Mouse (Mus musculus): ENCODE data around the gene Ppp2r5c. TPM values are rescaled to one million over a fixed set of nuclear protein-coding genes. Genes with fewer than 3 reads are reported as not detected.

The Ppp2r5c gene
- total RNA-seq, 1 experiment from 2014 or later: 115 TPM

DNA sequence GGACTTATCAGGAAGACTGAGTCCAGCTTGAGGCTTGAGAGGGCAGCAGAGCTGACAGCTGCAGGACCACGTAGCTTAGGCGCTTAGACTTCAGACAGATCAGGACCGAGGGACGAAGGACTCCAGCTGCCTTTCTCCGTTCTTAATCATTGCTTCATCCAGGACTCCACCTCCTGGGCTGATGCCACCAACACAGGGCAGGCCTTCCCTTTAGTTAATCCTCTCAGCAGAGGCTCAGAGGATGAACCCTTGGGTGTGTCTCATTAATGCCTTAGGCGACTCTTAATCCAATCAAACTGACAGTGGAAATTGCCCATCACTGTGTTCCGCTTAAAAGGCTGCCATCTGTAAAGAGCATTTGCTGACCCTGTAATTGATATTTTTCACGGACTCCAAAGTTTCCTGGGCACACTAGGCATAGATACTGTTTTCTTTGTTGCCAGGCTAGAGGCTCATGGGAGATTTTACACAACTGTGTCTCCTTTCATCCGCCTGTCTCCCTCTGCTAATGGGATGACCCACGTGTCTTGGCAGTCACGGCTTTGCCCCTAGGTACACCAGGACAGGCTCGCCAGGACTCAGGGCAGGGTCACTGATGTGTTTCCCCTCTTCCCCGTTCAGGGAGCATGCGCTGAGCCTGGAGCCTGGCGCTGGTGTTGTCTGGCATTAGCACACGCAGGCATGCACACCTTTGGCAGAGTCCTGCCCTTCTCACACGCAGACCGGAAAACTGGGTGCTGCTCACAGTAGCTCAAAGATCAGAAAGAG, 110.1 kb downstream of the Ppp2r5c start:
- no peak for DNase-seq

DNA sequence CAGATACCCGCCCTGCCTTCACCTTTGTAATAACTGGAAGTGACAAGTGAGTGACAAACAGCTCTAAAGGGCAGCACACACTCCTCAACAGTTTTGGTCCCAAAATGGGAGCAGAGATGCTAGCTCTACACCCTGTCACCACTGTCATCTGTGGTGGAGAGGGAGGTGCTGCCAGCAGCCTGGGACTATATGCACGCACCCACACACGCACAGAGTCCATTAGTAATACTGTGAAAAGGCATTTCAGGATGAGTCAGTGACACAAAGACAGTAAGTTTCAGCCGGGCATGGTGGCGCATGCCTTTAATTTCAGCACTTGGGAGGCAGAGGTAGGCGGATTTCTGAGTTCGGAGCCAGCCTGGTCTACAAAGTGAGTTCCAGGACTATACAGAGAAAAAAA, 111.3 kb downstream of the Ppp2r5c start:
- DNase-seq: no peak

DNA sequence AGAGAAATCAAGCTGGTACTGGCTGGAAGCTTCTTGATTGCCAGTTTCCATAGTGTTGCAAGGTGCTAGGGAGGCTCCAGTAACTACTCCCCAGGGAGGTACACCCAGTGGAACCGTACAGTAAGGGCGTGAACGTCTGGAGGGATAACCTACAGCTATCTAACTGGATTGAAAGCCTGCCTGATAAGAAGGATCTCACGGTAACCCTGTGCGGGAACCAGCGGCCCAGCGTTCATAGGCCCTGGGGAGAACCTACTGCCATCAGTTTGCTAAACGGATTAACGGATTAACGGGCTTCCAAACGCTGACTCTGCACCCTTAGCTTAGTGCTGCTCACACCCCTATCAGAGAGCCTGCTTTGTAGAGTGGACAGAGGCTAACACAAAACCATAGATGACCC, 116.5 kb downstream of the Ppp2r5c start:
- DNase-seq: no peak

DNA sequence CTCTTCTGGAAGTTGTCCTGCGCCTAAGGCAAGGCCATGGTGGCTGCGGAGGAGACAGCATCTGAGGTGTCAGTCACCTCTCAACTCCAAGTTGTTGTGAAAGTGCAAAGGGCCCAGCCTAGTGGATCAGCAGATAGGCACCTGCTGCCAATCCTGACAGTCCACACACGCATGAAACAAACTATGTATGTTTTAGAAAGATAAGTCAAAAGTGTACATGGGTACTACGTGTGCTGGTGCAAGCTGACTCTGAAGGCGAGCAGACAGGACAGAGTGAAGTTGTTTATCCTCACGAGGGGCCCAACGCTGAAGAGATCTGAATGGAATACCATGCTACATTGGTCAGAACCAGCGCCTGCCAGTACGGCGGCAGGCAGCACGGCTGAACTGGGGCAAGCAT, 117.9 kb downstream of the Ppp2r5c start:
- DNase-seq: no peak

DNA sequence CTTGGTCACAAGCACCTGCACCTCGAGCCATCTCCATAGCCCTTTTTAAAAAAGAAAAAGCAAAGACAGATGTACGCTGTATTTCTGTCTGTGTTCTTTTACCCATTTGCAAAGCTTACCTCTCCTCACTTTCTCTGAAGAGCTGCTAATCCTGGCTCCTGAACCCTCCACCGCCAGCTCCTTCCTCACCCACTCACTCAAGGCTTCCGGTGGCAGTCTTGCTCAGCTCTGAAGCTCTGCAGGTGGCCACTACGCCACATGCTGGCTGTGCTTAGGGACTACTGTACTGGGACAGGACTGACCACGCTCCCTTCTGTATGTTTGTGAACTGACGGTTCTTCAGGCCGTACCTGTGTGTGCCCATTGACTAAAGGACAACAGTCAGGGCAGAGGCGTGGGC, 119.4 kb downstream of the Ppp2r5c start:
- no peak for DNase-seq

DNA sequence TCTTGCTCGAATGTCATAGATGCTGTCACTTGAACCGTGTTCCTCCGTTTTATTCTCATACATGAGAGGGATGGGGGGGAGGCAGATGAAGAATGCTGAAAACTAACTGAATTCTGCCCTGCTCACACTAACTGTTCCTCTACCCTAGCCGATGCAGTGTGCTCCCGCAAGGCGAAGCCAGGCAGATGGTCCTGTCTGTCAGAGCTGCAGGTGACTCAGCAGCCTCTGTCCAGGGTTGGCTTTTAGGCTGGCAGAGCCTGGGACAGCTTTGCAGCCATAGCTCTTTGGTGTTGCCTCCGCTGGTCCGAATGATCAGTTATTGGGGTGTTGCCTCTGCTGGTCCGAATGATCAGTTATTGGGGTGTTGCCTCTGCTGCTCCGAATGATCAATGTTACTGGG, 124.1 kb downstream of the Ppp2r5c start:
- DNase-seq: no peak

DNA sequence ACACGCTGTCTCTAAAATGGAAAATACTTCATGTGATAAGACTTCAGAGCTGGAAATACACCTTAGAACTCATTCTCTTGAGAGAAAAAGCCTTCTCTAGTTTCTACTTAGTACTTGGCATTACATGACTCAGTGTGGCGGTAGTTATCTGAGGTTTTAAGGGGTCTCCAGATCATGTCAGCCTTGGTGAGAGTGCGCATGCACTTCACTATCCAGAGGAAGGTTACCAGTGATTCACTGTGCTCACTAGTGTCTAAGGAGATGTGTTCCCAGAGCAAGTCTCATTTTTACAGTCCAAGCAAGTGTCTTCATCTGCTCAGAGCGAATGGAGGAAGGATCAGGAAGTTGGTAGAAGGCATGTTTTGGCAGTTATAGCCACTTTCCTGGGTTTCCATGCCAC, 125.4 kb downstream of the Ppp2r5c start:
- peak; percentile 37 for DNase-seq

DNA sequence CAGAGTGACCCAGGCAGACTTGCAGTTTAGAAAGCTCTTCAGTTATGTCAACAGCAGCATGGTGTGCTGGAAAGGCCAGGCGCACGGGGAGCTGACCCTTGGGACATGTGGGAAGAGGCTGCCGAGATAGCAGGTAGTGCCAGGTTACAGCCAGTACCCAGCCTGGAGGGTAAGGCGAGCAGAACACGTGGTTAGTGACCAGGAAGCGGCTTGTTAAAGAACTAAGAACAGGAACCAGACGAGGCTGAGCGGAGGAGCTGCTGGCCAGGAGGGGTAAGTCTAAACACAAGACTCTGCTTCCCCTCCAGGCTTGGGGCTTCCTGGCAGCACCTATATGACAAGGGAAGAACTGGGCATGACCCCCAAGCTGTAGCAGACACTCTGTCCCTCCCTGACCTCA, 126.7 kb downstream of the Ppp2r5c start:
- DNase-seq: no peak

DNA sequence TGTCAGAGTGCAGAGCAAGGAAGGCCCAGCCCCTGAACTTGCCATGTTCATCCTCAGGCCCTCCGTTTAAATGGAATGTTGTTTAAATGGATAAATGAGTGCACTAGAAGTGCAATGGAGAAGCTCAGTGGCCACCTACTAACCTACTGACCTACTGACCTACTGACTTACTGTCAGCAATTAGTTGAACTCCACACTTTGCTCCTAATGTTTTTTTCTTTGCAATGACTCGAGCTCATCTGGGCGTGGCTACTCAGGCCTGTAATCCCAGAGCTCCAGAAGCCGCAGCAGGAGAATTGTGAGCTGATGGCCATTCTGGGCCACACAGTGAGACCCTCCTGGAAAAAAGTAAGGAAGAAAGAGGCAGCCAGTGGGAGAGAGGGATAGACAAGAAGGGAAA, 129.0 kb downstream of the Ppp2r5c start:
- no peak for DNase-seq

DNA sequence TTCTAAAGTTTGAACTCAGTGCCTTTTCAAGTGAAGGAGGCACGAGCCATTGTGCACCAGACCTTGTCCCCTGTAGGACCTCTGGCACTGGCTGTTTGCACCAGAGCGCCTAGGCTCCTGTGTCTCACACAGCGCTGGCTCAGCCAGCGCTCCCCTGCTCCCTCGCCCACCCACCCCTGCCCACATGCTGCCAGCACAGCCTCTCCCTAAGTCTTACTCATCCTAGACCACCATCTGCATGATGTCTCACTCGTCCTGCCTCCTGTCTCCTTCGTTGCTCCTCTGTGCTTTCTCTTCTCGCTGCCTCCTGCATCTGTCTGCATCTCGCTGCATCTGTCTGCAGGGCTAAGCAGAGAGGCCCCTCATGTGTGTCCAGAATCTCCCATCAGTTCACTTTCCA, 131.4 kb downstream of the Ppp2r5c start:
- no peak for DNase-seq

DNA sequence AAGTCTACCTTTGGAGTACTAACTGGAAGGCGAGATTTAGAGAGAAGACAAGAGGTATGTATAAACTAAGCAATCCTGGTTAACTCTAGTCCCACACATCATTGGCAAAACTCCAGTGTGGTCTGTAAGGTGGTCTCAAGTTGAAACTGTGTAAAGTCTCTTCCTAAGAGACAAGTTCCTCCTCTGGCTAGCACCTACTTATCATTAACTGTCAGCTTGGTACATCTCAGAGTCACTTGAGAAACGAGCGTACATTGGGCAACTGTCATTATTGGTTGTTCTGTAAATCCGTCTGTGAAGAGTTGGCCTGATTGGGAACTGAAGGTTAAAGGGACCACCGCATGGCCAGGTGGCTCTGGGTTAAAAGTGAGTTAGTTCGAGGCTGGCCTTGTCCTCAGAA, 141.7 kb downstream of the Ppp2r5c start:
- DNase-seq: no peak

DNA sequence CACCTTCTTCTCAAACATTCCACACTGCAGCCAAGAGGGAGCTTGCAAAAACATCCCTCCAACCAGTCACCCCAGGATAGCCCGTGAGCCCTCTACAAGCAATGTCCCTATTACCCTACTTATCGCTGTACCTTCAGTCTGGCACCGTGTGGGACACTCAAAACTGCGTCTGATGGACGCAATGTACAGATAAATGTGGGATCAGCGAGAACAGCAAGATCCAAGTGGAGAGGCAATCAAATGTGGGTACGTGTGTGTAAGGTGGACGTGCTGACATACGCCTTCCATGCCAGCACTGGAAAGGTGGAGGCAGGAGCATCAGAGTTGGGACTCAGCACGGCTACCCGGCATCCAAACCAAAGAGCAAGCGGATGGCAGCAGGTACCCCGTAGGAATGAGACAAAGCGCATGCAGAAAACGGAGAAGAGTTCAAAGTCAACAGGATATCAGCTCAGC, 143.9 kb downstream of the Ppp2r5c start:
- no peak for DNase-seq

DNA sequence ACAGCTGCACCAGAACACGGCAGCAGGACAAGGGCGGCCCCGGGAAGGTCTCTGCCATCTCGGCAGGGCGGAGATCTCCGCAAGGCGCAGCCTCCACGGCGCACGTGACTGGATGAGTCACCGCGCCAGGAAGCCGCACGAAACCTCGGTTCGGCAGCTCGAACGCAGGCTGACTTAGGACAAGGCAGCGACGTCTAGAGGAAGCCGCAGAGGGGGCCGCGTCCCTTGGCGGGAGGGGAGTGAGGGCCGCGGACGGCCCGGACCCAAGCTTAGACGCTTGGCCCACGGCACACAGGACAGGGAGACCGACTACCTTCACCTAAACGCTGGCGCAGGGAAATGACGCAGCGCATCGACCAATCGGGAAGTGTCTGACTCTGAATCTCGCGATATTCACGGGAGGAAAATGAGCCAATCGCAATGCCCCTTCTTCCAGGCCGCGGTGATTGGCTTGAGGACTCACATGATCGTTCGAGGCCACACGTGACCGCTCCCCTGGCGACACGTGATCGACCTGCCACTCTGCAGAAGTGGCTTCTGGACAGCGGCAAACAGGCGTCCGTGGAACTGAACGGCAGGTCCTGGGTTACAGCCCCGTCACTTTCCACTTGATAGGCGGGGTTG, 144.5 kb downstream of the Ppp2r5c start:
- DNase-seq: peak; percentile 95

DNA sequence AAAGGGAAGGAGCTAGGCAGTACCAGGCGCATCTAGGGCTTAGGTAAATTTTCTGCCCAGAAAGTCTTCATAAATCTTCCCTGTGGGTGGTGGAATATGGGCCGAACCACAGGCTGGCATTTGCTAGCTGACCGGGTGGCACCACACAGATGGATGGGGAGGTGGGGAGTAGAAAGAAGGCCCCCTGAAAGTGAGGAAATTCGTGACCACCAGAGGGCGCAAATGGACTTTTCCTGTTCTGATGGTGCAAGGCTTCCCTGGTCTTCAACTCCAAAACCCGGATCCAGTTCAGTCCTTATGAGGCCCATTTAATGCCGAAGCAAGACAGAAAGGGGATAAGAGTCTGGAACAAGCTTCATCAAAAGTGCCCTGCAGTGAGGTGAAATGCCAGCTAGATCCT, 151.6 kb downstream of the Ppp2r5c start:
- DNase-seq: peak; percentile 66

DNA sequence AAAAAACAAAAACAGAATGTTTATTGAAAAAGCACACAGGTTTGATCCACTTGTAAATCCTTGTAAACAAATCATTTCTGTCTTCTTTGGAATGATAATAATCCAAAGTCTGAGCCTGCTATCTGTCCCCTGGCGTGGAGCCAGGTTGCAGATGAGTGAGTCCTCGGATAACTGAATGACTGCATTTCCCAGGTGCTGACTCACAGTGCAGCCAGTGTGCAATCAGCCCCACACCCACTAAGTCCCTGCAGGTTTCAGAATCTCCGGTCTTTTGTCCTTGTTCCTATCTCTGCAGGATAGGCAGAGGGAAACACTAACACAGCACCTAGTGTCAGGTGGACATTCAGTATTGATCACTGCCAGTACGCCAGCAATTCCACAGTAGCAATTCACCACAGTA, 152.9 kb downstream of the Ppp2r5c start:
- peak; percentile 62 for DNase-seq

DNA sequence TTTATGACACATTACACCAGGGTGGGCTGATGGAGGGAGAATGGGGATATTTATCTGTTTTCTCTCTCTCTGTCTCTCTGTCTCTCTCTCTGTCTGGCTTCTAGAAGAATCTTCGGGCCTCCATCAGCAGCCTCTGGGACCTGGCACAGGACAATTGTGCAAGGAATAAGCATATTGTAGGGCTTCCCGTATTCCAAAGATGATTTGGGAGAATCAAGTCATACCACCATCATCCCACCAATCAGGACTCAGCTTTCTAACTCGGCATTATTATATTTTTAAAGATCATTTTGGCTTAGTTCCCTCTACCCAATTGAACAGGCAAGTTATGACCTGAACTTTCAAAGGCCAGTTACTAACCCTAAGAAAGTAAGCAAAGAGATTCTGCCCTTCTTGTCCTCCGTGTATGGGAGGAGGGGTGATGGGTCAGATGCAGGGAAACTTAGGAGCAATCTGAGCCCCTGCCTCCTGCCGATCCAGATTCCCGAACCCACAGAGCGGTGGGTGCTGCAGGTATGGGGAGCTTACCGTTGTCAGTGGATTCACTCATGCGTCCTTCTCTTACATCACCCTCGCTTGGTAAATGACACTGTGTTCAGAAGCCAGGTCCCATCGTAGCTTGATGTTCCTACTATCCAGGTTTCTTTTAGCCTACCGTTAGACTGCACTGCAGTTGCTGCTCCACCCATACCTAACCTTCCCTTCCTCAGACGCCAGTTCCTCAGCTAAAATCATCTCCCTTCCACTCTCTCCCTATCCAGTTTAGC, 153.5 kb downstream of the Ppp2r5c start:
- DNase-seq: no peak

DNA sequence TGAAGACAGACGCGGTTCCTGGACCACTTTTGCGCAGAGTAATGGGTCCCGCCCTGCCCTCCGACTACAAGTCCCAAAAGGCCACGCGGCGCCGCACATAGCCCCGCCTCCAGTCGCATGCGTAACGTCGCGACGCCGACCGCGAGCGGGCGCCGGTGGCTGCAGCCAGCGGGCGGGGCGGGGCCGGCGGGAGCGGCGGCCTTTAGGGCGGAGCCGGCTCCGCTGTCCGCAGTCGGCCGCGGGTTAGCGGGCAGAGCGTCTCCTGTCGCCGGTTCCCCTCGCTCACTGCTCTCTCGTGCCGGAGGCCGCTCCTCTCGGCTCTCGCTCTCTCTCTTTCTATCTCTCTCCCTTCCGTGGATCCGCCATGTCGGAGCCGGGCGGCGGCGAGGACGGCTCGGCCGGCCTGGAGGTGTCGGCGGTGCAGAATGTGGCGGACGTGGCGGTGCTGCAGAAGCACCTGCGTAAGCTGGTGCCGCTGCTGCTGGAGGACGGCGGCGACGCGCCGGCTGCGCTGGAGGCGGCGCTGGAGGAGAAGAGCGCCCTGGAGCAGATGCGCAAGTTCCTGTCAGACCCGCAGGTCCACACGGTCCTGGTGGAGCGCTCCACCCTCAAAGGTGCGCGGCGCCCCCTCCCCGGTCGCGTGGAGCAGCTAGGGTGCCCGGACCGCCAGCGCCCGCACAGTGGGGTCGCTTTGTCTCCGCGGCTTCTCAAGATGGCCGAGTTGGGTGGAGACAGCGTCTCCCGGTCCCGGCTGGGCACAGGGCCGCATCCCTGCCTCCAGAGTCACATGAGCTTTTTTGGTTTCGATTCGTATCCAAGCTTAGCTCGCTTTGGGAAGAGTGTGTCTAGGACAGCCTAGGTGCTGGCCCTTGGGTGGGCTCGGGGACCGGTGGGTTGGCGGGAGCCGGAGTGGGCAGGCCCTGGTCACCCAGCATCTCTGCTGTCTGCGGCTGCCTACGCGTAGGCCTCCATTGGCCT, 154.6 kb downstream of the Ppp2r5c start, which contains the start of gene Dync1h1:
TSS of gene Dync1h1 (plus strand) at position 212 of the 978 bp plus-strand sequence.
- DNase-seq: peak; percentile 95

DNA sequence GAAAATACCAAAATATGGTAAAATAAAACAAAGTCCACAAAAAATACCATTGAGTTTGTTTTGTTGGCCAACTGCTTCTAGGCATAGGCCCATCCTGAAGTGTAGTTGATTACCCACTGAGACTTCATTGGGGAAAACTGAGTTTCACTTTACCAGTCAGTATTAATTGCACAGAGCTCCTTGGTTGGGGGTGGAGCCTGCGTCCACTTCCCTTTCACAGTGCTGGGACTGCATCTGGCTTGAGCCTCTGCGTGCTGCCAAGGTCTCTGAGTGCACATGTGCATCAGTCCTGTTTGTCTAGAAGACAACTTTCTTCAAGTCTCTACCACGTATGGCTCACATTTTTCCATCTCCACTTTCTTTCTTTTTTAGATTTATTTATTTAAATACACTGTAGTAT, 159.2 kb downstream of the Ppp2r5c start:
- no peak for DNase-seq

DNA sequence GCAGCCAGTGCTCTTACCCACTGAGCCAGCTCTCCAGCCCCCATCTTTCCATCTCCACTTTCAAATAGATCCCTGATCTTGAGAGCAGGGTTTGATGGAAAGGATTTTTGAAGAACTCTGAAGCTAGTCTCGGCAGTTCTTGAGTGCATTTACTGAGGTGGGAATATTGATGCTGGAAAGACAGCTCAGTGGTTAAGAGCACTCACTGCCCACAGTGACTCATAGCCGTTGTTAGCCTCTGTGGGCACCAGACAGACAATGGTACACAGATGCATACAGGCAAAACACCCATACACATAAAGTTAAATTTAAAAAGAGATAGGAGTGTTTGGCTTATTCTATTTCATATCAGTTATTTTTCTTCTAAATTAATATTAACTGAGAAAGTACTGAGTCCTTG, 159.8 kb downstream of the Ppp2r5c start:
- DNase-seq: no peak

DNA sequence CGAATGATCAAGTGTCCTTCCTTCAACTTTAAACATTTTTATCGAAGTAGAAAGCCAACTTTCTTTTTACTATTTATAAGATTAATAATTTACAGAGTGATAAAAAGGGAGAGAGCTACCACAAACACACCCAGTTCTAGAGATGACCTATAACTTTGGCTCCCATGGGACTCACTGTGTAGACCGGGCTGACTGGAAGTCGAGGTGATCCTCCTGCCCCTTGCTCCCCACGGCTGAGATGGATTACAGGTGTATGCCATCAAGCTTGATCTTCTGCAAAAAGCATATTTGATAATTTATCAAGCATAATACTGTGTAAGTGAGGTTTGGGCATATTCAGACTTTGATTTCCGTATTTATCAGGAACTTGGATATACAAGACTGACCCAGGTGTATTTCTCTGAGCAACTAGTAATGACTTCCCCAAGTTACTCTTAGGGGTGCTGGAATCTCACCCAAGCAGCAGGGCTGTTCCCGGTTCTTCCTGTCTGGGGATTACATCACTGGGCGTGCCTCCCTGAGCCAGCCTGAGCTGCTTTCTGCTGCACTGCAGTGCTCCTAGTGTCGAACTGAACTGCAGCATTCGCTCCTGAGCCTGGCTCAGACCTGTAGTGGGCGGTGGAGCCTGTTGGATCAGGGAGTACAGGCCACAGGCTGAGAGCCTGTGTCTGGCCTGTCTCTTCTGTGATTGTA, 161.7 kb downstream of the Ppp2r5c start:
- no peak for DNase-seq

DNA sequence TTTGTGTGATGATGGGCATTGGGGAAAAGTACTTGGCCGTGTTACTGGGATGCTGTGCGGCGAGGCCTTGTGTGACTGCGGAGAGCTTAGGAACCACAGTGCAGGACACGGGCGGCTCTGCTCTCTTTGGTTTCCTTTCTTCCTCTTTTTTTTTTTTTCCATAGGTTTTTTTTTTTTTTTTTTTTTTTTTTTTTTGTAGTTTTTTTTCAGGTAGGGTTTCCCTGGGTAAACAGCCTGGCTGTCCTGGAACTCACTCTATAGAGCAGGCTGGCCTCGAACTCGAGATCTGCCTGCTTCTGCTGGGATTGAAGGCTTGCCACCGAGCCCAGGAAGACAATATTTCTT, 162.2 kb downstream of the Ppp2r5c start:
- DNase-seq: no peak
